Mouse (Mus musculus) G1E (cell line): Measurements from ENCODE around the gene Notch4. TPM values are rescaled to one million over a fixed set of nuclear protein-coding genes. Genes with fewer than 3 reads are reported as not detected.
"Not testable (repeated sequence)": the region's sequence is repeated elsewhere in the genome, so short reads cannot be mapped to it uniquely, and the experiment has no call there.

Experiments
- ATAC-seq: 2 replicates; pipeline ENCODE4 v1.8.0; 2016; ENCODE audit warnings: mild to moderate bottlenecking; ENCODE audit not compliant: insufficient number of reproducible peaks, poor library complexity, low FRiP score, severe bottlenecking; ENCODE audit errors: extremely low read depth
- DNase-seq: peaks from one replicate; pipeline ENCODE4 v3.0.0; 2012; ENCODE audit warnings: low spot score
- H3K27me3 ChIP-seq: 2 replicates; pipeline ENCODE4 v1.6.1; 2012; ENCODE audit warnings: mild to moderate bottlenecking, low read length, inconsistent platforms; ENCODE audit not compliant: insufficient read depth
- H3K36me3 ChIP-seq: replicated peaks from 2 replicates; pipeline ENCODE3; 2012; ENCODE audit warnings: mild to moderate bottlenecking, inconsistent platforms
- H3K4me1 ChIP-seq: 2 replicates; pipeline ENCODE4 v1.6.1; 2012; ENCODE audit warnings: low read depth, low read length, inconsistent platforms, mixed read lengths; ENCODE audit not compliant: insufficient read depth
- H3K4me3 ChIP-seq: 2 replicates; pipeline ENCODE4 v1.5.1; 2012; ENCODE audit warnings: low read depth, mild to moderate bottlenecking, inconsistent platforms, low read length, moderate library complexity, mixed read lengths
- H3K9me3 ChIP-seq: replicated peaks from 2 replicates; pipeline ENCODE4 v1.6.1; 2012; ENCODE audit warnings: inconsistent platforms
- CTCF ChIP-seq: IDR thresholded peaks from 2 replicates; pipeline ENCODE4 v1.5.1; 2012; ENCODE audit warnings: low read depth, low read length, inconsistent platforms, mixed read lengths
- GATA1 ChIP-seq: IDR thresholded peaks from 2 replicates; pipeline ENCODE4 v1.6.1; 2012; ENCODE audit warnings: borderline replicate concordance, low read length, inconsistent platforms, mixed read lengths
- GATA2 ChIP-seq: IDR thresholded peaks from 2 replicates; pipeline ENCODE4 v1.6.1; 2012; ENCODE audit warnings: low read depth, low read length, inconsistent platforms, borderline replicate concordance
- POLR2AphosphoS5 ChIP-seq: IDR thresholded peaks from 2 replicates; pipeline ENCODE4 v1.6.1; 2012; ENCODE audit warnings: low read depth, low read length, inconsistent platforms; ENCODE audit not compliant: insufficient replicate concordance
- TAL1 ChIP-seq: conservative IDR thresholded peaks from 2 replicates; pipeline ENCODE4 v1.6.1; 2012; ENCODE audit warnings: low read depth, low read length, inconsistent platforms, mixed read lengths
- polyA plus RNA-seq: library from polyadenylated mRNA; stranded (reverse); fragments of >175 nt; gene quantifications from 2 replicates; pipeline ENCODE4 v1.2.3, GENCODE M21; 2012
- total RNA-seq, 2 experiments: library from RNA; stranded (forward) in 1 of 2; stranded (reverse) in 1 of 2; fragments of 200-1000 nt in 1 of 2; fragments of >200 nt in 1 of 2; fragmentation: Nextera tagmentation in 1 of 2; gene quantifications; 2 replicates each; pipeline ENCODE4 v1.2.3; 2014 to 2017

Gene Notch4
- 0.19 and 0.60 TPM in 2 replicates for total RNA-seq (2014; fragmentation: Nextera tagmentation)
- 0.52 and 0.60 TPM in 2 replicates for total RNA-seq (2017)
- 0.34 and 0.88 TPM in 2 replicates for polyA plus RNA-seq

DNA sequence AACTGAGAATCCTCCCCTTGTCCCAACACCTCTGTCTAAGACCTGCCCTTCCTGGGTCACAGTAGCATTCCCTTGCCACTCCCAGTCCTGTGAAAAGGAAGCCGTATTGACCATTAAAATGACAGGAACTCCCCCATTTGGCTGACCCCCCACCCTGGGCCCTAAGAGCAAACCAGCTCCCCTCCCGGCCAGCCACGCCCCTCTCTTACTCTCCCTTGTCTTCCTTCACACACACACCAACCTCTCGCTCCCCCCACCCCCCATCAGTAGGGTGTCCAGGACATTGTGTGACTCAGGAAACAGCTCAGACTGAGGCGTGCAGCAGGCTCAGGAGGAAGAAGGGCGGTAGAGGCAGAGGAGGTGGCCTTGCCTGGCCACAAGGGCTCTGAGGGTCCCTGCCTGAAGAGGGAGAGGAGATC is at the start of gene Notch4:
Gene Notch4 (plus strand): TSS at position 266 of the 419 bp plus-strand sequence.
- ATAC-seq (no peak), DNase-seq (no peak)
- Histone ChIP-seq H3K27me3 (peaks cover 51% of the 10 kb centered on the region), H3K36me3 (no peaks in the 10 kb centered on the region), H3K4me1 (peaks cover 11% of the 10 kb centered on the region), H3K4me3 (no peak within 1 kb of the TSS), H3K9me3 (no peaks in the 10 kb centered on the region)
- TF ChIP-seq GATA1 = no peak
- TF ChIP-seq POLR2AphosphoS5 = no peak
- TF ChIP-seq CTCF = no peak
- TF ChIP-seq GATA2 = no peak
- TF ChIP-seq TAL1 = no peak

DNA sequence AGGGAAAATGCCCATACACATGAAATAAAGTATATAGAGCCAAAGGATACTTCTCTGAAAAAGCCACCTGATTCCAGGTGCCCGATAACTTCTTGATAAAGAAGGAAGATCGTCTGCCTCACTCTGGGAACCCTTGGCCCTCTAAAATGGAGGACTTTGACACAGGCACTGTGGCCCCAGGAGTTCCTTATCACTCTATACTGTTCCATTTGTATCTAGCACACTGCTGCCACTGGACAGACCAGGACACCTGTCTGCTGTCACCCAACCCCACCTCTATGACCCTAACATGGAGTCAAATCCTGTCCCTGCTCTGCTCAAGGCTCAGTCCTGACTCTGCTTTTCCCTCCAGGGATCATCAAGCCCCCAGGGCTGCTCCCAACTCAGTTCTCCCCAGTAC is 47.6 kb upstream of the Notch4 start:
- TF ChIP-seq GATA2 (no peak), TAL1 (no peak), GATA1 (no peak), CTCF (no peak), POLR2AphosphoS5 (no peak)
- Histone ChIP-seq H3K4me1 (no peaks in the 10 kb centered on the region), H3K27me3 (peaks cover 2% of the 10 kb centered on the region; the same call in 1 of the 2 replicates), H3K9me3 (no peaks in the 10 kb centered on the region), H3K36me3 (no peaks in the 10 kb centered on the region), H3K4me3 (no peak overlapping the region)
- ATAC-seq (no peak), DNase-seq (no peak)

DNA sequence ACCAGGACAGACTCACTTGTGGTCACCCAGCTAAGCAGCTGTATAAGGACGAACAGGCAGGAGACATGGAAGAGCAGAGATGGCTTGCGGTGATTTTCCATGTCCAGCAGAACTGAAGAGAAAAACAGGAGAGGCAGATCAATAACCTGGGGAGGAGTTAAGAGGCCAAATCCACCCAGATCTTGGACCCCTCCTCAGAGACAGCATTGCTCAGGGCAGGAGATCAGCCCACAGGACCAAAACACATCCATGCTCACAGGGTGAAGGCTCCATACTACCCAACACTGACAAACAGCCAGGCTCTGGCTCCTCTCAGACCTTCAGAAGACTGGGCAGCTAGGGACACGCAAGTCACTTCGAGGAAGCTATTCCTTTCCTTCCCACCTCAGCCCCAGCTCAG is 46.8 kb upstream of the Notch4 start, which contains the start of gene Btnl6:
Gene Btnl6 (minus strand): TSS at position 101 of the 400 bp plus-strand sequence.
- TF ChIP-seq CTCF (no peak), GATA2 (no peak), GATA1 (no peak), TAL1 (no peak), POLR2AphosphoS5 (no peak)
- Histone ChIP-seq H3K27me3 (peaks cover 2% of the 10 kb centered on the region; the same call in 1 of the 2 replicates), H3K36me3 (no peaks in the 10 kb centered on the region), H3K4me3 (no peak within 1 kb of the TSS), H3K4me1 (no peaks in the 10 kb centered on the region), H3K9me3 (no peaks in the 10 kb centered on the region)
- DNase-seq = no peak
- ATAC-seq = no peak

DNA sequence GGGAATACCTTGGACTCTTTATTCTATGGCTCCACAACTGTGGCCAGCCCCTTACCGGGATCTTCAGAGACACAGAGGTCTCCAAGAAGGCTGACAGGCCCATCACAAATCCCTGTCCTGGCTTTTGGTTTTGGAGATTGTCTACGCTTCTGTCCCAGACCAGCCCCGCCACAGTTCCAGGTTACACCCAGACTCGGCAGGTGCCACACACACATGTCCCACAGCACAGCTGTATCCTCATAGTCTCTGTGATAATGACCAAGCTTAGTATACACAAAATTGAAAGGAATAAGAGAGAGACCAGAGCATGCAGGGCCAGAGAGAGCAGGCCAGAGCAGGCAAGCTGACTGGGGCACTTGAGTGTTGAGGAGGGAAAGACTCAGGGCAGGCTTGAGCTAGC is 46.3 kb upstream of the Notch4 start:
- Histone ChIP-seq H3K4me3 (no peak overlapping the region), H3K36me3 (no peaks in the 10 kb centered on the region), H3K27me3 (peaks cover 2% of the 10 kb centered on the region; the same call in 1 of the 2 replicates), H3K9me3 (no peaks in the 10 kb centered on the region), H3K4me1 (no peaks in the 10 kb centered on the region)
- ATAC-seq (no peak), DNase-seq (no peak)
- TF ChIP-seq TAL1 (no peak), CTCF (no peak), POLR2AphosphoS5 (no peak), GATA1 (no peak), GATA2 (no peak)

DNA sequence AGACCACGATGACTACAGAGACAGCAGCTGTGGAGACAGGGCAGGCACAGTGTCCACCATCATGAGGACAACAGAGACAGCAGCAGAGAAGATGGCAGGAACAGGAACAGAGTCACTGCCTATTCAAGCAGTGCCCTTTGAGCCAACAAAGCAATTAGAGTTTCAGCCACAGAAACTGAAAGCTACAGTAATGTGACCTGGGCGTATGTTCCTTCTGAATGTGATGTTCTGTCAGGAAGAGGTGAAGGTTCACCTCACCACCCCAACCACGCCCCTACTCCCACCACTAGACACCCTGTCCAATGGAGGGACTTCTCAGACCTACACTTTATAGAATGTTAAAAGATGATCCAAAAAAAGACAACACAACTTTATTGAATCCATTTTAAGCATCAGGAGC is 45.5 kb upstream of the Notch4 start:
- H3K36me3 ChIP-seq, H3K4me3 ChIP-seq, H3K9me3 ChIP-seq, ATAC-seq, DNase-seq, H3K27me3 ChIP-seq, H3K4me1 ChIP-seq: not testable (repeated sequence)

DNA sequence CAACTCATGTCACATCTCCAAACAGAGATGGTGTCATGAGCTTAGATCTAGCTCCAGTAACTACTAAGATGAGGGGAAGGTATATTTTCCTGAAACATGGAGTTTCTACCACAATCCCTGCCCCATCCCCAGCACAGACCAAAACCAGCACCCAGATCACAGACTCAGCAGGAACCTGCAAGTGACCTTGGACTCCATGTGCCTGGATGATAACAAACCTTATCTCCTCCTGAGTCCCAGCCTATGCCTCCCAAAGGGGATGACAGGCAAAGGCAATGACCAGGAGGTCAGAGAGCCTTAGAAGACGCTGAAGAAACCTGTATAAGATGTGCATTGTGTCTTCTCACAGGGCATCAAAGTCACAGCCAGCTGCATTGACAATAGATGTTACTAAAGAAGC is 45.1 kb upstream of the Notch4 start:
- Histone ChIP-seq H3K36me3 (no peaks in the 10 kb centered on the region), H3K27me3 (peaks cover 2% of the 10 kb centered on the region; the same call in 1 of the 2 replicates), H3K4me3 (no peak overlapping the region), H3K4me1 (no peaks in the 10 kb centered on the region), H3K9me3 (no peaks in the 10 kb centered on the region)
- no peak for TF ChIP-seq GATA1
- TF ChIP-seq TAL1 = no peak
- TF ChIP-seq GATA2 = no peak
- no peak for TF ChIP-seq POLR2AphosphoS5
- TF ChIP-seq CTCF = no peak
- ATAC-seq (no peak), DNase-seq (no peak)

DNA sequence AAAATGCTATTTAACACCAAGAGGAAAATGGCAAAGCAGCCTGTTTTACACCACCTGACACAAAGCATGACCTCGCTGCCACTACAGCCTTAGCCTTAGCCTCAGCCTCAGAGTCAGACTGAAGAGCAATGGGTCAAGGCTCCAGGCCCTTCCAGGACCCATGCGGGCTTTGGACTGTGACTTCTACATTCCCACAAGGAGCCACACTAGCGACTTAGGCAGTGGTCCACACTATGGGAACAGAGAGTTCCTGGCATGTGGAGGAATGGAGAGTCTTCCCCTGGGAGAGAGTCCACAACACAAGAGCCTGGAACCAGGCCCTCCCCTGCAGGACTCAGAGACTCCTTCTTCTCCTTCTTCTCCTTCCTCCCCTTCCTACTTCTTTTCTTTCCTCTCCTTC is 31.4 kb upstream of the Notch4 start:
- no peak for ATAC-seq
- H3K27me3 ChIP-seq = peaks cover 5% of the 10 kb centered on the region
- no peak for DNase-seq
- no peak overlapping the region for H3K4me3 ChIP-seq
- H3K4me1 ChIP-seq = no peaks in the 10 kb centered on the region
- TF ChIP-seq GATA2 (no peak), TAL1 (no peak), GATA1 (no peak), POLR2AphosphoS5 (no peak), CTCF (no peak)
- no peaks in the 10 kb centered on the region for H3K9me3 ChIP-seq
- H3K36me3 ChIP-seq = no peaks in the 10 kb centered on the region

DNA sequence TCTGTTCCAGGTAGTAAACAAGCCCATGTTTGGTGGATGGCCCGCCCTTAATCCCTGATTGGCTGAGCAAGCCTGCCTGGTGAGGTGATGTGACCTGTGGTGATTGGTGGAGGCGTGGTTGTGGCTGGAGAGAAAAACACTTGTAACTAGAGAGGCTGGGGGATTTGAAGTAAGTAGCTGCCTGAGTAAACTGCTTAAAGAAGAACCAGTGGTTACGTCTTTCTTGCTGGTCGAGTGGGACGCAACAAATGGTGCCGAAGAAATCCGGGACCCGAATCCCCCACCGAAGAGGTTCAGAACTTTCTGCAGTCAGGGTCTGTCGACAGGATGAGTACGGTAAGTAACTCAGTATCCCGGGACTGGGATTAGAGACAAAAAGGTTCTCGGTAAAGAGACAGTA is 20.5 kb upstream of the Notch4 start:
- H3K4me3 ChIP-seq = peak overlapping the region; percentile 62
- not testable (repeated sequence) for H3K9me3 ChIP-seq, H3K27me3 ChIP-seq, DNase-seq, ATAC-seq
- peaks cover 19% of the 10 kb centered on the region for H3K4me1 ChIP-seq
- H3K36me3 ChIP-seq = peaks cover 14% of the 10 kb centered on the region
